Mouse (Mus musculus) limb, embryonic 14.5 days (tissue): Measurements from ENCODE around the gene Asic2. TPM values are rescaled to one million over a fixed set of nuclear protein-coding genes. Genes with fewer than 3 reads are reported as not detected.

Source experiments
- ATAC-seq: fragments of 200-750 bp; cut with Nextera tagmentation; 2 replicates; pipeline ENCODE4 v1.8.0; 2017; ENCODE audit warnings: low read depth, moderate number of reproducible peaks, moderate TSS enrichment; ENCODE audit not compliant: low FRiP score
- DNase-seq: peaks from one replicate; pipeline ENCODE4 v3.0.0-alpha.2; 2015; ENCODE audit warnings: low spot score
- H3K27ac ChIP-seq: fragments of 300-500 bp; sonication (generic); replicated peaks from 2 replicates; pipeline ENCODE4 v1.5.1; 2014; ENCODE audit warnings: low read depth, mild to moderate bottlenecking, low read length, moderate library complexity, mixed read lengths
- H3K27me3 ChIP-seq: fragments of 300-500 bp; sonication (generic); 2 replicates; pipeline ENCODE4 v1.6.1; 2014; ENCODE audit warnings: low read length, mixed read lengths; ENCODE audit not compliant: control insufficient read depth, insufficient read depth
- H3K36me3 ChIP-seq: fragments of 300-500 bp; sonication (generic); 2 replicates; pipeline ENCODE4 v1.6.1; 2014; ENCODE audit warnings: mild to moderate bottlenecking, low read length, moderate library complexity, mixed read lengths; ENCODE audit not compliant: control insufficient read depth, insufficient read depth
- H3K4me1 ChIP-seq: fragments of 300-500 bp; sonication (generic); 2 replicates; pipeline ENCODE4 v1.6.1; 2014; ENCODE audit warnings: antibody characterized with exemption, low read length, mixed read lengths; ENCODE audit not compliant: control insufficient read depth, insufficient read depth
- H3K4me2 ChIP-seq: fragments of 300-500 bp; sonication (generic); replicated peaks from 2 replicates; pipeline ENCODE4 v1.6.1; 2014; ENCODE audit warnings: low read depth, mild to moderate bottlenecking, low read length, moderate library complexity; ENCODE audit not compliant: severe bottlenecking
- H3K4me3 ChIP-seq: fragments of 300-500 bp; sonication (generic); replicated peaks from 2 replicates; pipeline ENCODE4 v1.5.1; 2014; ENCODE audit warnings: low read length
- H3K9ac ChIP-seq: fragments of 300-500 bp; sonication (generic); 2 replicates; pipeline ENCODE4 v1.6.1; 2014; ENCODE audit warnings: mild to moderate bottlenecking, low read depth, low read length, moderate library complexity; ENCODE audit not compliant: severe bottlenecking
- H3K9me3 ChIP-seq: fragments of 300-500 bp; sonication (generic); 2 replicates; pipeline ENCODE4 v1.6.1; 2016; ENCODE audit warnings: low read length; ENCODE audit not compliant: control insufficient read depth
- POLR2A ChIP-seq: fragments of 200-500 bp; IDR thresholded peaks from 2 replicates; pipeline ENCODE4 v1.8.0; 2012; ENCODE audit warnings: inconsistent platforms, mild to moderate bottlenecking, moderate library complexity, borderline replicate concordance; ENCODE audit not compliant: insufficient read depth, insufficient read length; ENCODE audit errors: extremely low read depth
- WGBS: fragments of 180-500 bp; shearing (Covaris S2); extraction: QIAGEN DNeasy Blood & Tissue Kit; methylation state at CpG from one replicate; pipeline ENCODE4 v1.1.7; 2014; 5-methylcytosine and 5-hydroxymethylcytosine counted together
- polyA plus RNA-seq, 2 experiments: library from polyadenylated mRNA; depleted of rRNA in 1 of 2; stranded (reverse) in 1 of 2; unstranded in 1 of 2; fragments of >200 nt; fragmentation: Nextera tagmentation in 1 of 2; extraction: Ambion mirVana in 1 of 2; gene quantifications; 2 replicates each; pipeline versions ENCODE4 v1.2.1 to v1.2.3; 2012 to 2014

Asic2 gene
- polyA plus RNA-seq, 2 experiments: 0.72 to 1.3 TPM

DNA sequence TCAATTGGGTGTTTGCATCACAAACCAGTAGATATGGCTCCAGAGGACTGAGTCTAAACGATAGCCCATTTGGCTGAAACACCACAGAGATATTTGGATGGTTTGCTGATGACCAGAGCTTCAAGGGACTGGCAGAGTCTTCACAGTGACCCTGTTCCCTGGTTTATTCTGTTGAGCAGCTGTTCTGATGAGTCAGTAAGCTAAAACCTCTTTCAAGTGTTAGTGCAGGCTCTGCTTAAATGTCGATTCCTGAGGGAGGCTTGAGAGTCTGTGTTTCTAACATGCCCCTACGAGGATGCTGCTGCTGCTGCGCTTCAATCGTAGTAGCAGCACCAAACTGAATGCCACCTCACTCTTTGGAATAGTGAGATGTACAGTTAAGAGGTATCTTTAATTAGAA, 640.2 kb downstream of the Asic2 start:
- Histone ChIP-seq H3K27ac (no peak overlapping the region), H3K36me3 (no peaks in the 10 kb centered on the region), H3K27me3 (no peaks in the 10 kb centered on the region), H3K9me3 (no peaks in the 10 kb centered on the region), H3K4me3 (no peak overlapping the region), H3K4me2 (no peak overlapping the region), H3K9ac (no peak overlapping the region), H3K4me1 (no peaks in the 10 kb centered on the region; the same call in 1 of the 2 replicates)
- WGBS: 80% methylated on average over 5 of the region's 5 CpGs
- TF ChIP-seq POLR2A: no peak
- ATAC-seq (no peak), DNase-seq (no peak)

DNA sequence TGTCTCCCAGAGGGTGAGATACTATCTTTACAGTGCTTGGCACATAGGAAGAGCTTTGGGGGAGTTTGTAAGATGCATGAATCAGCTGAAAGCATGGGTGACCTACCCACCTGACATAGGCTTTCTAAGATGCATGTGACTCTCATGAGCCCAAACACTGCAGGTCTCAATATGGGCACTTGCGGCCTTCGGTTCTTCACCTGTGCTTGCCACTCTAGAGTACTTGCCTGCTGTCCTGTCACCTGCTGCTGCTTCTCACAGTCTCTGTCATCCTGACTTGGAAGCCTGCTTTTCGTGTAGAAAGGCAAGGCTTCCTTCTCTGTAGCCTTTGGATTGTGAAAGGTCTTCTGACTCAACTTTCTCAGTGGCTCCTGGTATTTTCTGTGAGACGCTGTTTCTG, 645.1 kb downstream of the Asic2 start:
- TF ChIP-seq POLR2A: no peak
- Histone ChIP-seq H3K9me3 (no peaks in the 10 kb centered on the region), H3K27ac (no peak overlapping the region), H3K4me3 (no peak overlapping the region), H3K9ac (no peak overlapping the region), H3K4me1 (no peaks in the 10 kb centered on the region; the same call in 1 of the 2 replicates), H3K4me2 (no peak overlapping the region), H3K27me3 (no peaks in the 10 kb centered on the region), H3K36me3 (no peaks in the 10 kb centered on the region)
- DNase-seq: no peak
- ATAC-seq: no peak
- whole genome bisulfite sequencing: 61% methylated on average over 4 of the region's 4 CpGs

DNA sequence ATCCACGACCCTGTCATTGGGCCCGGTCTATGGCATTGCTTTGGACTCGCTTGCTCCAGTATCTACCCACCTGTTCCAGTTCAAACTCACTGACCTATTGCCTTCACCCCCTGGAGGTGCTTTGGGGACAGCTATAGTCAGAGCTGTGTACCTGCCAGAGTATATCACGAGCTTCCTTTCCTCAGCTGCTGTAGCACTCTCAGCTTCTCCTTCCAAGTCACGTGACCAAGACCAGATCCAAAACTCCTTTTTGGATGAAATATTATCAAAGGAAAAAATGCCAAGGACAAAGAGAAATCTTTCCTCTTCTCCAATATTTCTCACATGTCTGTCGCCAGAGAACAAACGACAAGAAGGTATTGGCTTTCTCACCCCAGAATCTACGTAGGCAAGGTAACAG, 645.8 kb downstream of the Asic2 start:
- H3K9ac ChIP-seq: no peak overlapping the region
- no peaks in the 10 kb centered on the region for H3K36me3 ChIP-seq
- H3K27ac ChIP-seq: no peak overlapping the region
- H3K4me1 ChIP-seq: no peaks in the 10 kb centered on the region; the same call in 1 of the 2 replicates
- H3K9me3 ChIP-seq: no peaks in the 10 kb centered on the region
- TF ChIP-seq POLR2A: no peak
- H3K4me3 ChIP-seq: no peak overlapping the region
- ATAC-seq (no peak), DNase-seq (no peak)
- 81% methylated on average over 8 of the region's 8 CpGs for WGBS
- H3K27me3 ChIP-seq: no peaks in the 10 kb centered on the region
- H3K4me2 ChIP-seq: no peak overlapping the region

DNA sequence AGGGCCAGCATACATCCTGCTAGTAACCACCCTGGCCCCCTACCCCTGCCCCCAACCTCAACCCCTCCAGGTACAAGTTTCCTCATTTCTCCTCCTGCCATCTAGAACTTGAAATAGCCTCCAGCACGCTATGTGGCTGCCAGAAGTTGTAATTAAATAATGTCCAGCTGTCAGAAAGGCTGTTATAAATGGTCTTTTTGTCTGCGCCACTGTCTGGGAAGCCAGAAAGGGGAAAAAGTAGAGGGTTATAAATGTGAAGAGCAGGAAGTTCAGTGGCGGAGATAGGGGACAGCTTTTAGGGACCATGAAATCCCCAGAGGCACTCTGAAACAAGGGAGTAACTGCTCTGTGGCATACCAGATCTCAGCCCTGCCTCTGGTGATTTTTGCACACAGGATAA, 678.2 kb downstream of the Asic2 start:
- no peak overlapping the region for H3K4me3 ChIP-seq
- DNase-seq (no peak), ATAC-seq (no peak)
- H3K36me3 ChIP-seq: no peaks in the 10 kb centered on the region
- no peaks in the 10 kb centered on the region for H3K9me3 ChIP-seq
- H3K4me1 ChIP-seq: no peaks in the 10 kb centered on the region
- no peak overlapping the region for H3K4me2 ChIP-seq
- no peak for TF ChIP-seq POLR2A
- no peak overlapping the region for H3K27ac ChIP-seq
- no peak overlapping the region for H3K9ac ChIP-seq
- no peaks in the 10 kb centered on the region for H3K27me3 ChIP-seq
- WGBS: 22% methylated on average over 3 of the region's 3 CpGs

DNA sequence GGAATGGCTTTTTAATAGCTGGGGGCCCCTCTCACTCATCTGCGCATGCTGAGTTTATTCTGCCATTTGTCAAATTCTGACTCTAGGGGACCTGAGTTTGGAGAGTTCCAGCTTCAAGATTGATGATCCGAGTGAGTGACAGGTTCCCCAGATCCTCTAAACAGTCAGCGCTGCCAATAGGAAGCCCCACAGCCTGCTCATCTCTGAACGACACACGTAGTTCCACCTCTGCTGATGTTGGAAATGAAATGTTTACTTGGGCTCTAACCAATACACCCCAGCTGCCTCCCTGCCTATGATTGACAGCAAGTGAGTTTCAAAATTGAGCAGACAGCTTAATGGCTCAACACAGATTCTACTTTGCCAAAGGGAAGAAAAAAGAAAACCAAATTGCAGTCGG, 685.1 kb downstream of the Asic2 start:
- no peaks in the 10 kb centered on the region for H3K36me3 ChIP-seq
- H3K9me3 ChIP-seq: no peaks in the 10 kb centered on the region
- DNase-seq (no peak), ATAC-seq (no peak)
- no peak overlapping the region for H3K27ac ChIP-seq
- H3K9ac ChIP-seq: no peak overlapping the region
- no peak overlapping the region for H3K4me2 ChIP-seq
- no peaks in the 10 kb centered on the region for H3K4me1 ChIP-seq
- TF ChIP-seq POLR2A: no peak
- 45% methylated on average over 6 of the region's 6 CpGs for WGBS
- H3K4me3 ChIP-seq: no peak overlapping the region
- H3K27me3 ChIP-seq: no peaks in the 10 kb centered on the region

GRCm38 (mm10) chr11:81280070-81280469, 688.2 kb downstream of the Asic2 start:
- no peaks in the 10 kb centered on the region for H3K36me3 ChIP-seq
- WGBS: 17% methylated on average over 2 of the region's 2 CpGs
- ATAC-seq (no peak), DNase-seq (no peak)
- no peak overlapping the region for H3K27ac ChIP-seq
- no peaks in the 10 kb centered on the region for H3K27me3 ChIP-seq
- no peak overlapping the region for H3K4me2 ChIP-seq
- no peak overlapping the region for H3K9ac ChIP-seq
- no peak overlapping the region for H3K4me3 ChIP-seq
- no peak for TF ChIP-seq POLR2A
- H3K4me1 ChIP-seq: no peaks in the 10 kb centered on the region
- no peaks in the 10 kb centered on the region for H3K9me3 ChIP-seq
